Comparison of ENCODE assay signal across 11 mouse cellular contexts in the genomic region with DNA sequence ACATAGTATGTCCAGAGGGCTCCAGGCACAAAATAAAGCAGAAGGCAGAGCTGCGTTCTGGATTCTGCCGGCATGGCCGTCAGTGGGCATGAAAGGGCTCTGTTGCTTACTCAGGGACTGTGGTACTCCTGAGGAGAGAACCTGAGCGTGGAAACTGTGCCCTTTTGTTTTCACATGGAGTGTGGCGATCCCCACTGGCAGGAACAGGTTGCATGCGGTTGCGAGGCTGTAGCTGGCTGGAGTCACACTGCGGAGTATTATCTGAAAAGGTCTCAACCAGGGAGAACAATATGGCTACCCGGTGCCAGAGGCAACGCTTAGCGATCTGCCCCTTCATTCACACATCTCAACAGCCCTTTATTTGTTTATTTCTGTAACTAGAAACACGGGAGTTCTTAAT.
DNase-seq lines count a peak whose midpoint lies in the region; ATAC-seq and TF ChIP-seq lines count a peak whose summit lies in the region.
"Had no signal": no experiment of that assay in that cellular context is flagged by ENCODE, and none has a peak within 500 bp of the region (broad histone marks: within the 10 kb centered on the region; RNA-seq: fewer than 3 reads in every experiment).

No protein-coding gene starts in this region.

- no peak for DNase-seq in forebrain, embryonic 10.5 days (ENCODE audit: extremely low spot score, low spot score)
- no peak for DNase-seq in forebrain, postnatal 0 days
- peak; percentile 29 for DNase-seq in kidney, adult 9 months
- no peak for DNase-seq in kidney, postnatal 36 days
- peak; percentile 57 to 75 for DNase-seq in cerebellum, adult 2 months

- H3K27me3 ChIP-seq in forebrain, embryonic 10.5 days (ENCODE audit: poor library complexity, severe bottlenecking) = no peaks in the 10 kb centered on the region
- H3K27me3 ChIP-seq in forebrain, postnatal 0 days (ENCODE audit: insufficient read depth, low read length) = no peaks in the 10 kb centered on the region
- no peaks in the 10 kb centered on the region for H3K27me3 ChIP-seq in cerebellum, adult 2 months (ENCODE audit: control insufficient read depth, insufficient read depth, low read length)
- H3K27me3 ChIP-seq in kidney, embryonic 16.5 days (ENCODE audit: insufficient read depth, low read length) = no peaks in the 10 kb centered on the region
- H3K27me3 ChIP-seq: embryonic facial prominence, embryonic 13.5 days; intestine, embryonic 15.5 days had no signal

- H3K4me2 ChIP-seq in forebrain, postnatal 0 days (ENCODE audit: low read depth) = no peak overlapping the region
- no peak overlapping the region for H3K4me2 ChIP-seq in kidney, embryonic 16.5 days (replicated peaks; ENCODE audit: low read depth, low read length)
- H3K4me2 ChIP-seq: embryonic facial prominence, embryonic 13.5 days; intestine, embryonic 15.5 days had no signal

- 84% methylated on average over 12 of the region's 12 CpGs for WGBS in forebrain, embryonic 10.5 days
- WGBS in forebrain, postnatal 0 days = 49% methylated on average over 12 of the region's 12 CpGs
- WGBS in cerebellum, adult 2 months = 28% methylated on average over 12 of the region's 12 CpGs
- WGBS in kidney, embryonic 16.5 days = 82% methylated on average over 12 of the region's 12 CpGs

- H3K9ac ChIP-seq in forebrain, postnatal 0 days = no peak overlapping the region
- H3K9ac ChIP-seq in kidney, embryonic 16.5 days (replicated peaks; ENCODE audit: low read length) = no peak overlapping the region
- H3K9ac ChIP-seq: embryonic facial prominence, embryonic 13.5 days; intestine, embryonic 15.5 days had no signal

- no peak for ATAC-seq in forebrain, postnatal 0 days
- ATAC-seq in kidney, embryonic 16.5 days (ENCODE audit: low FRiP score, low TSS enrichment) = no peak
- no peak for ATAC-seq in monocyte, adult 5-6 weeks (replicated peaks; ENCODE audit: insufficient number of reproducible peaks, low FRiP score, low TSS enrichment, poor library complexity, severe bottlenecking)
- ATAC-seq in CD4-positive, CD25-positive, alpha-beta regulatory T cell, adult 4 months = no peak
- ATAC-seq: intestine, embryonic 15.5 days had no signal

- no peak for TF ChIP-seq CTCF in forebrain, postnatal 0 days (IDR thresholded peaks at IDR 0.05; ENCODE audit: low read depth)
- peak; percentile 58; the same call in 1 of the 2 replicates for TF ChIP-seq CTCF in cerebellum, adult 2 months (IDR thresholded peaks at IDR 0.05; ENCODE audit: borderline replicate concordance, insufficient read depth, low read depth, low read length)

- TF ChIP-seq POLR2A in cerebellum, adult 2 months (IDR thresholded peaks at IDR 0.05; ENCODE audit: borderline replicate concordance, insufficient read depth, low read length) = no peak

- H3K27ac ChIP-seq in forebrain, embryonic 10.5 days = peak overlapping the region; percentile 83
- no peak overlapping the region for H3K27ac ChIP-seq in forebrain, postnatal 0 days (ENCODE audit: low read depth, low read length)
- no peak overlapping the region for H3K27ac ChIP-seq in cerebellum, adult 2 months (ENCODE audit: insufficient read depth, low read length)
- peak overlapping the region; percentile 20 for H3K27ac ChIP-seq in kidney, embryonic 16.5 days (ENCODE audit: low read length)
- H3K27ac ChIP-seq: embryonic facial prominence, embryonic 13.5 days; intestine, embryonic 15.5 days; macrophage had no signal

- peaks cover 3% of the 10 kb centered on the region; the same call in 1 of the 2 replicates for H3K36me3 ChIP-seq in forebrain, embryonic 10.5 days (replicated peaks)
- H3K36me3 ChIP-seq in forebrain, postnatal 0 days (ENCODE audit: insufficient read depth) = no peaks in the 10 kb centered on the region
- no peaks in the 10 kb centered on the region for H3K36me3 ChIP-seq in kidney, embryonic 16.5 days (ENCODE audit: insufficient read depth, low read length)
- H3K36me3 ChIP-seq: embryonic facial prominence, embryonic 13.5 days; intestine, embryonic 15.5 days had no signal

- H3K4me1 ChIP-seq in forebrain, embryonic 10.5 days = peaks cover 64% of the 10 kb centered on the region
- peaks cover 19% of the 10 kb centered on the region for H3K4me1 ChIP-seq in forebrain, postnatal 0 days (ENCODE audit: insufficient read depth)
- H3K4me1 ChIP-seq in cerebellum, adult 2 months (ENCODE audit: control insufficient read depth, insufficient read depth, low read length) = peaks cover 45% of the 10 kb centered on the region
- H3K4me1 ChIP-seq in kidney, embryonic 16.5 days (ENCODE audit: insufficient read depth, low read length) = peaks cover 35% of the 10 kb centered on the region

- no peak overlapping the region for H3K4me3 ChIP-seq in forebrain, embryonic 10.5 days
- no peak overlapping the region for H3K4me3 ChIP-seq in forebrain, postnatal 0 days (ENCODE audit: low read depth, low read length)
- no peak overlapping the region for H3K4me3 ChIP-seq in cerebellum, adult 2 months (replicated peaks; ENCODE audit: insufficient read depth, low read depth, low read length)
- no peak overlapping the region for H3K4me3 ChIP-seq in kidney, embryonic 16.5 days (ENCODE audit: low read length)
- H3K4me3 ChIP-seq: embryonic facial prominence, embryonic 13.5 days; intestine, embryonic 15.5 days had no signal

- peaks cover 4% of the 10 kb centered on the region; the same call in 1 of the 2 replicates for H3K9me3 ChIP-seq in forebrain, embryonic 10.5 days
- H3K9me3 ChIP-seq in forebrain, postnatal 0 days (ENCODE audit: low read length) = no peaks in the 10 kb centered on the region
- no peaks in the 10 kb centered on the region for H3K9me3 ChIP-seq in kidney, embryonic 16.5 days (ENCODE audit: low read length)
- H3K9me3 ChIP-seq: embryonic facial prominence, embryonic 13.5 days; intestine, embryonic 15.5 days had no signal

Comparison
In these comparisons a context has a peak if more than half of its experiments do, and no peak if none do; other contexts are left out.
1. DNase-seq: peak in kidney, adult 9 months (single experiment) and cerebellum, adult 2 months (2 of 2); none in forebrain, embryonic 10.5 days (single experiment), forebrain, postnatal 0 days (single experiment) and kidney, postnatal 36 days (0 of 2).
2. H3K27ac ChIP-seq: peak in forebrain, embryonic 10.5 days (single experiment) and kidney, embryonic 16.5 days (single experiment); none in forebrain, postnatal 0 days (single experiment) and cerebellum, adult 2 months (single experiment).